Mouse (Mus musculus): ENCODE measurements around the gene Ccdc91. TPM values are rescaled to one million over a fixed set of nuclear protein-coding genes. Genes with fewer than 3 reads are reported as not detected.

Gene Ccdc91
- 6.2 and 6.5 TPM in 2 replicates for polyA plus RNA-seq (2012; rRNA removed)

GRCm38 (mm10) chr6:147475727-147476613, at the start of gene Ccdc91:
TSS of gene Ccdc91 (plus strand) at chr6:147475828.

Other genes starting within 250 kb of the Ccdc91 start
- gene Pthlh, start 211.6 kb upstream of the Ccdc91 start, polyA plus RNA-seq (2012; rRNA removed): not detected in 2 replicates